Mouse (Mus musculus) hindbrain, embryonic 14.5 days (tissue): ENCODE data around the gene Dcaf8. TPM values are rescaled to one million over a fixed set of nuclear protein-coding genes. Genes with fewer than 3 reads are reported as not detected.
"Not testable (repeated sequence)": the region's sequence is repeated elsewhere in the genome, so short reads cannot be mapped to it uniquely, and the experiment has no call there.

Source experiments
- ATAC-seq: fragments of 200-750 bp; cut with Nextera tagmentation; 2 replicates; pipeline ENCODE4 v1.8.0; 2017; ENCODE audit warnings: moderate number of reproducible peaks, mild to moderate bottlenecking, moderate TSS enrichment, moderate library complexity; ENCODE audit not compliant: low FRiP score
- DNase-seq: peaks from one replicate; pipeline ENCODE4 v3.0.0-alpha.2; 2015; ENCODE audit warnings: low spot score
- H3K27ac ChIP-seq: fragments of 300-500 bp; sonication (generic); 2 replicates; pipeline ENCODE4 v1.5.1; 2014; ENCODE audit warnings: mild to moderate bottlenecking, moderate library complexity
- H3K27me3 ChIP-seq: fragments of 300-500 bp; sonication (generic); 2 replicates; pipeline ENCODE4 v1.6.1; 2014; ENCODE audit warnings: mild to moderate bottlenecking, low read length, mixed read lengths; ENCODE audit not compliant: control insufficient read depth, insufficient read depth
- H3K36me3 ChIP-seq: fragments of 300-500 bp; sonication (generic); replicated peaks from 2 replicates; pipeline ENCODE4 v1.6.1; 2014; ENCODE audit not compliant: control insufficient read depth, insufficient read depth
- H3K4me1 ChIP-seq: fragments of 300-500 bp; sonication (generic); replicated peaks from 2 replicates; pipeline ENCODE4 v1.6.1; 2014; ENCODE audit warnings: antibody characterized with exemption, low read length, mixed read lengths; ENCODE audit not compliant: control insufficient read depth, insufficient read depth
- H3K4me2 ChIP-seq: fragments of 300-500 bp; sonication (generic); replicated peaks from 2 replicates; pipeline ENCODE4 v1.6.1; 2014; ENCODE audit warnings: mild to moderate bottlenecking, moderate library complexity
- H3K4me3 ChIP-seq: fragments of 300-500 bp; sonication (generic); replicated peaks from 2 replicates; pipeline ENCODE4 v1.5.1; 2014; ENCODE audit warnings: mild to moderate bottlenecking, low read length
- H3K9ac ChIP-seq: fragments of 300-500 bp; sonication (generic); 2 replicates; pipeline ENCODE4 v1.6.1; 2014
- H3K9me3 ChIP-seq: fragments of 300-500 bp; sonication (generic); 2 replicates; pipeline ENCODE4 v1.6.1; 2016; ENCODE audit warnings: low read length; ENCODE audit not compliant: control insufficient read depth
- WGBS: fragments of 180-500 bp; shearing (Covaris S2); extraction: QIAGEN DNeasy Blood & Tissue Kit; methylation state at CpG from one replicate; pipeline ENCODE4 v1.1.7; 2014; 5-methylcytosine and 5-hydroxymethylcytosine counted together
- polyA plus RNA-seq: library from polyadenylated mRNA; unstranded; fragments of >200 nt; fragmentation: Nextera tagmentation; extraction: Ambion mirVana; gene quantifications from 2 replicates; pipeline ENCODE4 v1.2.1, GENCODE M21; 2014

Gene Dcaf8
- polyA plus RNA-seq, 1 experiment from 2014 or later, result 70.1 TPM

DNA sequence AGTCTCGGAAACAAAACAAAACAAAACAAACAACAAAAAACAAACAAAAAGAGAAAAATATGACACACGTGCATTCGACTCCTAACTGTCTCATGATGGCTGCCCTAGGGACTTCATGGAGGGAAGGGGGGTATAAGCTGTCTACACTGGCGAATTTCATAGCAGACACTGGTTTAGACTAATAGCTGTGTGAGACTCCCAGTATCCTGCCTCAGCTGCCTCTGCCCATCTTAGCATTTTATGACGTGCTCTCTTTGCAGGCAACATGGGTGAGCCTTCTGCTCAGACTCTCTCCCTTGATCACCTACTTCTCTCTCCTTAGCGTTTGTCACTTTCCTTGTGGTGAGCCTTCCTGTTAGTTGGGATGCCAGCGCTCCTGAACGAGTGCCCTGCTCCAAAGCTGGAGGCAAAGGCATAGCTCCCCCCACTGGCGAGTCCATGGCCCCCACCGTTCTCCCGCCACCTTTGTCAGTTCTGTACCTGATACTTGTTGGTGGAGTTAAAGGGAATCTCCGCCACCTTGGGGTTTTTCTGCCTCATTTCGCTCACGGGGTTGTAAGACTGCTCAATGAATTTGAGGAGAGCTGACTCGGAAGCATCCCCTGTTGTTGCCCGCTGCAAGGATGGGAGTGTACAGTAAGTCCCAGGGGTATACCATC lies 95.8 kb downstream of the Dcaf8 start:
- Histone ChIP-seq H3K27me3 (peaks cover 11% of the 10 kb centered on the region; the same call in 1 of the 2 replicates), H3K4me2 (no peak overlapping the region), H3K36me3 (no peaks in the 10 kb centered on the region), H3K4me1 (no peaks in the 10 kb centered on the region), H3K27ac (no peak overlapping the region), H3K4me3 (no peak overlapping the region), H3K9me3 (no peaks in the 10 kb centered on the region), H3K9ac (no peak overlapping the region)
- DNase-seq (no peak), ATAC-seq (no peak)
- 31% methylated on average over 16 of the region's 16 CpGs for WGBS

DNA sequence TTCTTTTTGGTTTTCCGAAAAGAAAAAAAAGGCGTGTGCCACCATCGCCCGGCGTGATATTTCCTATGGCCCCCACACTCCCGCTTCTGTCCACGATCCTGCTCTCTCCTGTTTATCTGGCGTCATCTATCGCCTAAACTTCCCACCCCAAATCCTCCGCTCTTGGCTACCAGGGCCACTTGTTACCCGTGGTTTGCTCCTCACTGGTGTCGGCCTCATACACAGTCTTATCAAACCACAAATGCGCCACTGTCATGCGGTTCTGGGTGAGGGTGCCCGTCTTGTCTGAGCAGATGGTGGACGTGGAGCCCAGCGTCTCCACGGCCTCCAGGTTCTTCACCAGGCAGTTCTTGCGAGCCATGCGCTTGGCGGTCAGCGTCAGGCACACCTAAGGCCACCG lies 96.8 kb downstream of the Dcaf8 start:
- not testable (repeated sequence) for H3K27ac ChIP-seq, H3K36me3 ChIP-seq, H3K4me3 ChIP-seq, H3K4me1 ChIP-seq, ATAC-seq, H3K9me3 ChIP-seq, DNase-seq, H3K9ac ChIP-seq
- H3K4me2 ChIP-seq, result 0 out of 2 replicates have a peak overlapping the region, but pooled peaks have one; percentile 11
- 41% methylated on average over 23 of the region's 23 CpGs for WGBS
- peaks cover 11% of the 10 kb centered on the region; the same call in 1 of the 2 replicates for H3K27me3 ChIP-seq

Other genes with a start within 250 kb of the Dcaf8 start
- 0.21 and 0.33 TPM in 2 replicates for gene Slamf6, start 230.6 kb upstream of the Dcaf8 start, polyA plus RNA-seq
- gene Vangl2, start 119.6 kb upstream of the Dcaf8 start, polyA plus RNA-seq, result 48.9 and 49.5 TPM in 2 replicates
- gene Nhlh1, start 90.5 kb upstream of the Dcaf8 start, polyA plus RNA-seq, result 2.7 and 3.6 TPM in 2 replicates
- gene Copa, start 65.6 kb upstream of the Dcaf8 start, polyA plus RNA-seq, result 161 and 193 TPM in 2 replicates
- gene Ncstn, start 65.3 kb upstream of the Dcaf8 start, polyA plus RNA-seq, result 106 and 111 TPM in 2 replicates
- gene Pex19, start 21.3 kb upstream of the Dcaf8 start, polyA plus RNA-seq, result 150 and 153 TPM in 2 replicates
- 363 and 428 TPM in 2 replicates for gene Pea15a, start 58.7 kb downstream of the Dcaf8 start, polyA plus RNA-seq
- gene Casq1, start 71.8 kb downstream of the Dcaf8 start, polyA plus RNA-seq, result 1.4 and 2.2 TPM in 2 replicates
- 0.15 TPM in 1 of 2 replicates, not detected in the other for gene Atp1a4, start 110.3 kb downstream of the Dcaf8 start, polyA plus RNA-seq
- gene Igsf8, start 113.6 kb downstream of the Dcaf8 start, polyA plus RNA-seq, result 64.7 and 69.0 TPM in 2 replicates
- 27.9 and 29.5 TPM in 2 replicates for gene Atp1a2, start 150.0 kb downstream of the Dcaf8 start, polyA plus RNA-seq
- gene Kcnj9, start 181.2 kb downstream of the Dcaf8 start, polyA plus RNA-seq, result 1.7 and 2.1 TPM in 2 replicates
- gene Kcnj10, start 193.1 kb downstream of the Dcaf8 start, polyA plus RNA-seq, result 2.8 and 3.5 TPM in 2 replicates
- 5.6 and 5.9 TPM in 2 replicates for gene Pigm, start 228.5 kb downstream of the Dcaf8 start, polyA plus RNA-seq